Mouse (Mus musculus): ENCODE results near the gene Pxk. TPM values are rescaled to one million over a fixed set of nuclear protein-coding genes. Genes with fewer than 3 reads are reported as not detected.
"Not testable (repeated sequence)": the region's sequence is repeated elsewhere in the genome, so short reads cannot be mapped to it uniquely, and the experiment has no call there.

Pxk gene
- polyA plus RNA-seq, 1 experiment, result 45.6 TPM

- Histone ChIP-seq H3K27ac (ENCODE audit: insufficient read depth, low read length) (no peak overlapping the region), H3K4me1 (ENCODE audit: control insufficient read depth, insufficient read depth, low read length) (peaks cover 1% of the 10 kb centered on the region), H3K4me3 (ENCODE audit: insufficient read depth, low read length) (no peak overlapping the region)
- TF ChIP-seq CTCF (IDR thresholded peaks at IDR 0.05; ENCODE audit: borderline replicate concordance, insufficient read depth, low read length), result no peak
- TF ChIP-seq POLR2A (IDR thresholded peaks at IDR 0.05; ENCODE audit: low read depth, low read length), result no peak
These were observed 61.1 kb downstream of the Pxk start for GRCm38 (mm10) chr14:8159141-8159540.

DNA sequence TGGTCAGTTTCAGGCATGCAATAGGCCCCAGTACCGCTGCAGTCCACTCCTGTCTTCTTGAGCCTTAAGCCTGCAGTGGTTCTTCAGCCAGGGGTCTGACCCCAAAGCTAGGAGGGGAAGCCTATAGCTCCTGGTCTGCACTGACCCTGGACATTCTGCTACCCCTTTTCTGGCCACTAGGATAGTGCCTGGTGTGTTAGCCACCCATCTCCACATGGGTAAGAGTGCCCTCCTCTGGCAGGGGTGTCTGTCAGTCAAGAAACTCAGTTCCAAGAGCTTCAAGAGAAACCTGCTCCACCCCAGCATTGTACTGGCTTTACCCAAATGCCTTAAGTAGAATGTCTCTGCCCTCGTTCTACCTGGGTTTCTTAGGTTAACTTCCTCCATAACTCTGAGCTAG is 63.8 kb downstream of the Pxk start:
- no peak overlapping the region for H3K4me3 ChIP-seq (ENCODE audit: insufficient read depth, low read length)
- no peak overlapping the region for H3K27ac ChIP-seq (ENCODE audit: insufficient read depth, low read length)
- no peaks in the 10 kb centered on the region for H3K4me1 ChIP-seq (ENCODE audit: control insufficient read depth, insufficient read depth, low read length)
- TF ChIP-seq POLR2A (IDR thresholded peaks at IDR 0.05; ENCODE audit: low read depth, low read length) (no peak), CTCF (IDR thresholded peaks at IDR 0.05; ENCODE audit: borderline replicate concordance, insufficient read depth, low read length) (no peak)

GRCm38 (mm10) chr14:8164463-8164862 is 66.5 kb downstream of the Pxk start:
- Histone ChIP-seq H3K4me1 (ENCODE audit: control insufficient read depth, insufficient read depth, low read length) (no peaks in the 10 kb centered on the region), H3K4me3 (ENCODE audit: insufficient read depth, low read length) (no peak overlapping the region), H3K27ac (ENCODE audit: insufficient read depth, low read length) (no peak overlapping the region)
- TF ChIP-seq CTCF (IDR thresholded peaks at IDR 0.05; ENCODE audit: borderline replicate concordance, insufficient read depth, low read length) (no peak), POLR2A (IDR thresholded peaks at IDR 0.05; ENCODE audit: low read depth, low read length) (no peak)

DNA sequence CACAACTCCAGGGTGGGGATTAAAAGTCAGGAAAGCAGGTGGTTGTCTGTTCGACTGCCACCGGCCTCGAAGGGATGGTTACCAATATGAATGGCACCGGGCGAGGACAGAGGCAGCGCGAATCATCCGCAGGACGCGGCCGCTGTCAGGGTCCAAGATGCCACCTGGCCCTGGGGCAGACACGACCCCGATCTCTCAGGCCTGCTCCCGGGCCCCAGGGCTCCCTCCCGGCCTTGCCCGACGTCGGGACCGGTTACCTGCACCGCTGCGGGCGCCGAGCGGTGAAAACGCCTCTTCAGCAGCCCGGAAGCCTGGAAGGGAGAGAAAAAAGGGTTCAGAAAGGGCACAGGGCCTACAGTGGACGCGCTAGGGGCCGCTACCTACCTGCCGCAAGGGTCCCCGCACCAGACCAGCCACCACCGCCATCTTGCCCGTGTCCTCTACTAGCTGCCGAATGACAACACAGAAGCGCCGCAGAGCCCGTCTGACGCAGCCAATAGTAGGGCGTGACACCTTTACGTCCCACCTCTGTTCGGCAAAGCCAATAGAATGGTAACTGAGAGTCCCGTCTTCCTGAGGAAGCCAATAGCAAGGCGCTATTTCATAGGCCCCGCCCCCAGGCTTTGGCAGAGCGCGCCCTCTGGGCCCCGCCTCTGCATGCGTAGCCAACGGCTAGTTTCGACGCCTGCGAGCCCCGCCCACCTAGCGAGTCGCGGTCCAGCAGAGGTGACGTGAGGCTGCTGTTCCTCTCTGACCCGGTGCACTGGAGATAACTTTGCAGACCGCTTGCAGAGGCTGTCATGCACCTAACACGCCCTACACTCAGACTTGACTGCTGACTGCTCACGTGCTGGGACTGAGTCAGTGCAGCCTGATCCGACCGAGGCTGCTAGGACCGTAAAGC is 74.7 kb downstream of the Pxk start, which contains the start of gene Pdhb:
Gene Pdhb (minus strand): TSS at position 519 of the 904 bp plus-strand sequence.
- TF ChIP-seq CTCF (IDR thresholded peaks at IDR 0.05; ENCODE audit: borderline replicate concordance, insufficient read depth, low read length) (no peak), POLR2A (IDR thresholded peaks at IDR 0.05; ENCODE audit: low read depth, low read length) (peak; percentile 83)
- Histone ChIP-seq H3K27ac (ENCODE audit: insufficient read depth, low read length) (peak within 1 kb of the TSS; percentile 1; the same call in 1 of the 2 replicates), H3K4me3 (ENCODE audit: insufficient read depth, low read length) (peak within 1 kb of the TSS; percentile 95), H3K4me1 (ENCODE audit: control insufficient read depth, insufficient read depth, low read length) (peaks cover 4% of the 10 kb centered on the region; the same call in 1 of the 2 replicates)

DNA sequence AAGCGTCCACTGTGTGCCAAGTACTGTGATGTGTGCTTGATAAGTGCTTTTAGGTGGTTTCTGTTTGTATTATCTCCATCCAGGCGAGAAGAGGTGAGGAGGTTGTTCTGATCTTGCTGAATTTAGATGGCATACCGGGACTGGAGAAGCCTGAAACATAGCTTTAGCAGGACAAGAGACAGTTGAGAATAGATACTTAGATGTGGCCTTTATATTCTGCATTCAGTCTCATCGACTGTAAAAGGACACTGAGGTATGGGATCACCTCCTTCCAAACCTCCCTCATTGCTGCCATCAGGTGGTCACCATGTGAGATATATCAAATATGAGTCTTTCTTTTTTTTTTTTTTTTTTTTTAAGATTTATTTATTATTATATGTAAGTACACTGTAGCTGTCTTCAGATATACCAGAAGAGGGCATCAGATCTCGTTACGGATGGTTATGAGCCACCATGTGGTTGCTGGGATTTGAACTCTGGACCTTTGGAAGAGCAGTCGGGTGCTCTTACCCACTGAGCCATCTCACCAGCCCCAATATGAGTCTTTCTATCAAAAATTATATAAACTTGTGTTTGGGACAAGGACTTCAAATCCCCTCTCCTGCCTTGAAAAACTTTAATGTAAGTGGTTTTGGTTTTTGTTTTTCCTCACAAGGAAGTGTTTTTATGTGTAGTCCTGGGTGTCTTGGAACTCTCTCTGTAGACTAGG is 75.7 kb downstream of the Pxk start:
- H3K4me3 ChIP-seq (ENCODE audit: insufficient read depth, low read length), result peak overlapping the region; percentile 39
- H3K27ac ChIP-seq (ENCODE audit: insufficient read depth, low read length), result peak overlapping the region; percentile 1; the same call in 1 of the 2 replicates

DNA sequence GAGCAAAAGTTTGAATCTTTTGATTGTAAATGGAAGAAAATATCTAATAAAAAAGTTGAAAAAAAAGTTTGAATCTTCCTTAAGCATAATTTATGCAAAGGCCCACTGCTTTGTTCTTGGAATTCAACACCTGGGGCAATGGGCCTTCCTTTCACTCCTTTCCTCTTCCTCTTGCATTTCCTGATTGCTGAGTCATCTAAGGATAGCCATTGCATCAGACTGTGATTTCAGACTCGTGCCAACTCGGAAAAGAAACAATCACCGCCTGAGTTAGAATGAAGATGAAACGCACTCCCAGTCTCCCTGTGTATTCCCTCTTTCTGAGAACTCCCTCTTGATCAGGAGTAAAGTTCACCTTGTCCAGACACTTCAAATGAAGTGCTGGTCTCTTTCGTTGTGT is 76.6 kb downstream of the Pxk start:
- TF ChIP-seq CTCF (IDR thresholded peaks at IDR 0.05; ENCODE audit: borderline replicate concordance, insufficient read depth, low read length), result no peak
- no peak for TF ChIP-seq POLR2A (IDR thresholded peaks at IDR 0.05; ENCODE audit: low read depth, low read length)
- Histone ChIP-seq H3K4me1 (ENCODE audit: control insufficient read depth, insufficient read depth, low read length) (peaks cover 4% of the 10 kb centered on the region; the same call in 1 of the 2 replicates), H3K4me3 (ENCODE audit: insufficient read depth, low read length) (no peak overlapping the region), H3K27ac (ENCODE audit: insufficient read depth, low read length) (no peak overlapping the region)

More for the DNA sequence above, 75.7 kb downstream of the Pxk start:
- not testable (repeated sequence) for H3K4me1 ChIP-seq (ENCODE audit: control insufficient read depth, insufficient read depth, low read length)

DNA sequence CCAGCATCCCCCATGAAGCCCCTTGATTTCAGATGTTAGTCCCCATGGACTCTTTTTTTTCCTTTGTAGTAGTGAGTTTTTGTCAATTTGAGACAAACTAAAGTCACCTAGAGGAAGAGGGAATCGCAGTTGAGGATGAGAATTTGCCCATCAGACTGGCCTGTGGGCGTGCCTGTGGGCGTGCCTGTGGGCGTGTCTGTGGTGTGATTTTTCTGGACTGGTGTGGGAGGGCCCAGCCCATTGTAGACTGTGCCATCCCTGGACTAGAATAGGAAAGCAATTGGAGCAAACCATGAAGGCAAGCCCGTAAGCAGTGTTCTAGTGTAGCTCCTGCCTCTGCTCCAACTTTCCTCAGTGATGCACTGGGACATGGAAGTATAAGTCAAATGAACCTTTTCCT is 78.2 kb downstream of the Pxk start:
- Histone ChIP-seq H3K4me3 (ENCODE audit: insufficient read depth, low read length) (no peak overlapping the region), H3K4me1 (ENCODE audit: control insufficient read depth, insufficient read depth, low read length) (peaks cover 4% of the 10 kb centered on the region; the same call in 1 of the 2 replicates), H3K27ac (ENCODE audit: insufficient read depth, low read length) (no peak overlapping the region)
- TF ChIP-seq POLR2A (IDR thresholded peaks at IDR 0.05; ENCODE audit: low read depth, low read length) (no peak), CTCF (IDR thresholded peaks at IDR 0.05; ENCODE audit: borderline replicate concordance, insufficient read depth, low read length) (no peak)

GRCm38 (mm10) chr14:8180371-8181035 is 82.5 kb downstream of the Pxk start:
- no peak overlapping the region for H3K27ac ChIP-seq (ENCODE audit: insufficient read depth, low read length)
- no peak overlapping the region for H3K4me3 ChIP-seq (ENCODE audit: insufficient read depth, low read length)
- TF ChIP-seq POLR2A (IDR thresholded peaks at IDR 0.05; ENCODE audit: low read depth, low read length) (no peak), CTCF (IDR thresholded peaks at IDR 0.05; ENCODE audit: borderline replicate concordance, insufficient read depth, low read length) (no peak)
- no peaks in the 10 kb centered on the region for H3K4me1 ChIP-seq (ENCODE audit: control insufficient read depth, insufficient read depth, low read length)

DNA sequence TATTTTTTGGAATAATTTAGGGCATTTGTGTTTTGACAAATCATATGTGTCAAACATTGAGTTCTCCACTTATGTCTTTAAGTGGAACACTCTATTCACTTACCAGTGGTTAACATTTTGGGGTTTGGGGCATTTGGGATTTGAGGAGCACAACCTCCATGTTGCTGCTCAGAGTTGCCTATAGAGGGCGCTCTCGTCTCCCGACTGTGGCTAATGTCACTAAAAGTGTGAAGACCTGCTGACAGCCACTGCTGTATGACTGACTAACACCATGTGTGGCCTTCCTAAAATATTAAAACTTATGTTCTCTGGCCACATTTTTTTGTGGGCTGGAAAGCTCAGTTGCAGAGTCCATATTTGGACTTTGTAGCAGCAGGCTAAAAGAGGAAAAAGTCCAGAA is 85.3 kb downstream of the Pxk start:
- Histone ChIP-seq H3K4me3 (ENCODE audit: insufficient read depth, low read length) (no peak overlapping the region), H3K4me1 (ENCODE audit: control insufficient read depth, insufficient read depth, low read length) (no peaks in the 10 kb centered on the region), H3K27ac (ENCODE audit: insufficient read depth, low read length) (no peak overlapping the region)
- TF ChIP-seq CTCF (IDR thresholded peaks at IDR 0.05; ENCODE audit: borderline replicate concordance, insufficient read depth, low read length) (no peak), POLR2A (IDR thresholded peaks at IDR 0.05; ENCODE audit: low read depth, low read length) (no peak)

All from embryonic fibroblast, embryonic 13.5 days (primary cell).